Mouse (Mus musculus) skeletal muscle tissue, adult 2 months (tissue): Measurements from ENCODE around the gene Rps15a.

Experiments used
- DNase-seq: peaks from one replicate; pipeline ENCODE4 v3.0.0-alpha.2; 2012; ENCODE audit warnings: low read depth, low spot score

Gene Rps15a

GRCm38 (mm10) chr7:118115533-118115876 is 483 bp downstream of the Rps15a start:
- no peak for DNase-seq

- no peak for DNase-seq
Measured at GRCm38 (mm10) chr7:118113541-118114297, 2.3 kb downstream of the Rps15a start.

GRCm38 (mm10) chr7:118111128-118111527 is 4.9 kb downstream of the Rps15a start:
- no peak for DNase-seq

DNA sequence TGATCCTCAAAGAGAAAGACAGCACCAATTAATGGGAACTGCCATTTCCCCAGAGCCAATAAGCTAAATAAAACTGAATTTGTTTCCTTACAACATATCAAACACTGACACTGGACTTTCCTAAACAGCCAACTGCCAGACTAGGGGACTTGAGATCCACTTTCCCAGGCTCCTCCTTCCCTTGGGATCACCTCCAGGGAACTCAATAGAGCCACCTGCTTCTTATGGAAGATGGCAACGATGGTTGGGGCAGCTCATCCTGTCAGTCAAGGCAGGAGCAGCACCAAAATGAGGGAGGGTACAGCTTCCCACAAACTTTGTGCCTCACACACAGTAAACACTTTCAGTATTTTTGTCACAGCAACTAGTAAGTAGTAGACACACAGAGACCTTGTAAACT is 8.3 kb downstream of the Rps15a start:
- DNase-seq, result no peak

DNA sequence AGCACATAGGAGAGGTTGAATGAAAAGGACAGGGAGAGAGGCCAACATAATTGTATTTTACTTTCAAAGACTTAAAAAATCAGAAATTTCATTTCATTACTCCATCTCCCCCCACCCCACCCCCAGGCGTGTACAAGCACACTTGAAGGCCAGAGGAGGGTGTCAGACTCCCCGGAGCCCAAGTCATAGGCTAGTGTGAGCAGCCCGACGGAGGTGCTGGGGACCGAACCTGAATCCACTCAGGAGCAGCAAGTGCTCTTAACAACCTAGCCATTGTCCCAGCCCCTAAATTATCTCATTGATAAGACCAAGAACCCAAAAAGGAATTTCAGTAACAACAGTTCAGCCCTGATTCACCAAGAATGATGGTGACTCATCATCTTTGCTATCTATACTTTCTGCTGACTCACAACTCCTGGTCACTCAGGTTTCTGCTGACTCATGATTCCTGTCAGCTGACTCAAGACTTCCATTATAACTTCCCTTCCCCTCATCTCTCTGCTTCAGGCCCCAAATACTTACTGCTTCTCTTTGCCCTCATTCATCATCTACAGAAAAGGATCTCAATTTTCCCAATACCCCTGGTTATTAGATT is 11.4 kb downstream of the Rps15a start:
- no peak for DNase-seq

GRCm38 (mm10) chr7:118103462-118104379 is 12.3 kb downstream of the Rps15a start:
- DNase-seq, result no peak

DNA sequence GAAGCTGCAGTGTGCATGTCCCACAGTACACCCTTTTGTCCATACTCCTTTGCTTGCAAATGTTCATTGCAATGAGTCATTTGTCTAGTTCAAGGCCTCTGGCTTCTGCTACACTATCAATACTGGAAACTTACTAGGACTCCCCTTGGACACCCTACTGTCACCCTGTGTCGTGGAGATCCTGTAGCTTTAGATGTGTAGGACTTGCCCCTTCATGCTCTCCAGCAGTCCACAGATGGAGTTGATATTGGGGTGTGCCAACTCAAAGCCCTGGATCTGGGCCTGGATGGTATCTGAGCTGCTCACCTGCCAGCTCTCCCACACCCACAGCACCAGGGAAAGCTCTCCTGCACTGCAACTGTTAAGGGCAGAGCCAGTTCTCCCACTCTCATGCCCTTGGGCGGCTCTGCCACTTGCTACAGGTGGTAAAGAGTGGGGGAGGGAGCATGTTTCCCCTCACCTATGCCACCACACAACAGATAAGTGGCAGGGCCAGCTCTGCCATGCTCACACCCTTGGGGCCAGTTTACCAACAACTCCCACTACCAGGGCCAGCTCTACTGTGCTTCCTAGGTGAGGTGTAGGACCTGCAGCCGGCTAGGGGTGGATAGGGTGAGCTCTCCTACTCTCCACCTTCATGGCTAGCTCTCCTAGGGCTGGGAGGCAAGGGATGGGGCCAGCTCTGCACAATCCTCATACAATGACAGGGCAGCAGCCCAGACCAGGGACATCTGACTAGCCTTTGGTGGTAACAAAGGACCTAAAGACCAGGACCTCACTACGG is 13.1 kb downstream of the Rps15a start:
- no peak for DNase-seq

DNA sequence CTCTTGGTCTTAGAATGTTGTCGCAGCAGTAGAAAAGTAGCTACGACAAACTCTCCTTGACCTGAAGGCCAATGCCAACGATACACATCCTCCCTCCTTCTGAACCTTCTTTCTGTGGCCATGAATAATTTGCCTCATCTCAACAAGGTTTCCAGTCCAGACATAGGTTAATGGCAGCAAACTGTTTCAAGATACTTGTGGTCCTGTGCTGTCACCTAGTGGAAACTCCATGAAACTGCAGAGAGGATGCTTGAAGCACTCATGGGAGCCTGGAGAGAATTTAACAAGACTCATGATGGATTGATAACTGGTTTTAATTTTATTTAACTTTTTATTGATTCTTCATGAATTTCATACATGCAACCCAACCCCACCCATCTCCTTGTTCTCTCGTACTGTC is 13.8 kb downstream of the Rps15a start:
- peak; percentile 25 for DNase-seq

GRCm38 (mm10) chr7:118097615-118098014 is 18.4 kb downstream of the Rps15a start:
- DNase-seq, result no peak

- DNase-seq, result no peak
Measured at GRCm38 (mm10) chr7:118079987-118080386, 36.0 kb downstream of the Rps15a start.

GRCm38 (mm10) chr7:118079097-118079496 is 36.9 kb downstream of the Rps15a start:
- DNase-seq, result no peak

DNA sequence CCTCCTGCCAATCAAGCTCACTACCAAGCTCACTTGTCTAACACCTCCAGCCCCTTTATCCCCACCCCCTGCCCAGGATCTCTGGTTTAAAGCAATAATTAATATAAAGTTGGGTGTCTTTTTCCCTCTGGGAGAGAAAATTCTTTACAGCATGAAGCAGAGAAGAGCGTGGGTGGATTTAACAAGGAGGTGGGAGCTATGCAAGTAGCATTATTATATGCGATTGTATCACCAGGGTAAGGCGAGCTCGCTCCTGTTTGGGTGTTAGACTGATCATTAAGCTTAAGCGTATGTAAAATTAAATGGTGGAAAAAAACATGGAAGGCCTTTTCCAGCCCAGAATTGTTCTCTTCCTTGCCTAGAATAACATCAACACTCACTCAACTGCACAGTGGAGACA is 48.7 kb downstream of the Rps15a start:
- no peak for DNase-seq

DNA sequence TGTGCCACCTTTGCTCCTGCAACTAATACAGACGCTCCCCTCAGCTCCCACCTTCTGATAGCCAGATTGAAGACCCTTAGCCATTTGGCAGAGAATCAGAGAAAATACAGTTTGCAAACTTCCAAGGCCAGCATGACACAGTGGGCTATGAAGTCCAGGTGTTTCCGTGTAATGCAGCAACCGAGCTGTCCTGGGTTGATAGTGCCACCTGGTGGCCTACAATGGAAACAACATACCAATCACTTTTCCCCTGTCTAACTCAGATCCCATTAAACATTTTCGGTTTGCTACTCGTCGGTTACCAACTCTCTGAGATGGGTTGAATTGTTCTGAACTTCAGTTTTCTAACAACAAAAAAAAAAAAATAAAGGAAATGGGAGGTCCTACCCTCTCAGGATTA is 59.7 kb downstream of the Rps15a start:
- no peak for DNase-seq
